Mouse (Mus musculus) MEL (cell line): ENCODE measurements around the gene Gm38392. TPM values are rescaled to one million over a fixed set of nuclear protein-coding genes. Genes with fewer than 3 reads are reported as not detected.

Experiments used
- DNase-seq: peaks from one replicate; pipeline ENCODE4 v3.0.0; 2011; ENCODE audit warnings: low read depth, low spot score
- H3K27ac ChIP-seq: 2 replicates; pipeline ENCODE4 v1.5.1; 2012; ENCODE audit warnings: low read depth, mild to moderate bottlenecking, control low read depth, low read length, moderate library complexity; ENCODE audit not compliant: control insufficient read depth
- H3K27me3 ChIP-seq, 2 experiments: fragments of 150-350 bp in 1 of 2; sonication (generic) in 1 of 2; 2 replicates each; pipeline ENCODE4 v1.6.1; 2012; ENCODE audit warnings: low read length in 2 of 2, mild to moderate bottlenecking in 2 of 2, improper control_type of control experiment in 1 of 2, moderate library complexity in 1 of 2; ENCODE audit not compliant: insufficient read depth in 2 of 2, control insufficient read depth in 1 of 2
- H3K36me3 ChIP-seq, 2 experiments: 2 replicates each; pipeline ENCODE4 v1.6.1; 2012 to 2014; ENCODE audit warnings: low read length in 2 of 2, improper control_type of control experiment in 1 of 2, inconsistent platforms in 1 of 2, mild to moderate bottlenecking in 1 of 2; ENCODE audit not compliant: insufficient read depth in 2 of 2, control insufficient read depth in 1 of 2
- H3K4me1 ChIP-seq, 2 experiments: fragments of 150-350 bp in 1 of 2; sonication (generic) in 1 of 2; 2 replicates each; pipeline ENCODE4 v1.6.1; 2012; ENCODE audit warnings: low read length in 2 of 2, improper control_type of control experiment in 1 of 2, mild to moderate bottlenecking in 1 of 2; ENCODE audit not compliant: insufficient read depth in 2 of 2, control insufficient read depth in 1 of 2
- H3K4me3 ChIP-seq, 2 experiments: fragments of 150-350 bp in 1 of 2; sonication (generic) in 1 of 2; 2 replicates each; pipeline ENCODE4 v1.5.1; 2012; ENCODE audit warnings: low read depth in 2 of 2, low read length in 2 of 2, mild to moderate bottlenecking in 2 of 2, moderate library complexity in 2 of 2, control low read depth in 1 of 2, improper control_type of control experiment in 1 of 2; ENCODE audit not compliant: control insufficient read depth in 1 of 2, insufficient read depth in 1 of 2
- H3K79me2 ChIP-seq: 2 replicates; pipeline ENCODE4 v1.6.1; 2012; ENCODE audit warnings: mild to moderate bottlenecking, low read length, moderate library complexity; ENCODE audit not compliant: control insufficient read depth, poor library complexity, insufficient read depth
- H3K9ac ChIP-seq: 2 replicates; pipeline ENCODE4 v1.6.1; 2012; ENCODE audit warnings: low read depth, mild to moderate bottlenecking, control low read depth, low read length, moderate library complexity; ENCODE audit not compliant: control insufficient read depth, poor library complexity, severe bottlenecking
- H3K9me3 ChIP-seq: fragments of 150-350 bp; sonication (generic); replicated peaks from 2 replicates; pipeline ENCODE4 v1.6.1; 2012; ENCODE audit warnings: mild to moderate bottlenecking, low read length, improper control_type of control experiment, moderate library complexity; ENCODE audit not compliant: insufficient read depth
- CHD1 ChIP-seq: IDR thresholded peaks from 2 replicates; pipeline ENCODE4 v1.6.1; 2012; ENCODE audit warnings: low read depth, mild to moderate bottlenecking, inconsistent platforms, low read length, improper control_type of control experiment
- CHD2 ChIP-seq: IDR thresholded peaks from 2 replicates; pipeline ENCODE4 v1.6.1; 2011; ENCODE audit warnings: low read length, improper control_type of control experiment
- ELF1 ChIP-seq: IDR thresholded peaks from 2 replicates; pipeline ENCODE4 v1.6.1; 2014; ENCODE audit warnings: low read depth, mild to moderate bottlenecking, inconsistent platforms, low read length, improper control_type of control experiment, moderate library complexity
- EP300 ChIP-seq, 2 experiments: IDR thresholded peaks; 2 replicates each; pipeline ENCODE4 v1.6.1; 2011; ENCODE audit warnings: improper control_type of control experiment in 2 of 2, low read length in 2 of 2, low read depth in 1 of 2, mild to moderate bottlenecking in 1 of 2
- GABPA ChIP-seq: IDR thresholded peaks from 2 replicates; pipeline ENCODE4 v1.6.1; 2012; ENCODE audit warnings: low read depth, mild to moderate bottlenecking, inconsistent platforms, low read length, improper control_type of control experiment, moderate library complexity
- GATA1 ChIP-seq: IDR thresholded peaks from 2 replicates; pipeline ENCODE4 v1.6.1; 2011; ENCODE audit warnings: low read depth, low read length, improper control_type of control experiment
- MAFK ChIP-seq: IDR thresholded peaks from 2 replicates; pipeline ENCODE4 v1.6.1; 2011; ENCODE audit warnings: low read depth, mild to moderate bottlenecking, low read length, improper control_type of control experiment, borderline replicate concordance
- MAZ ChIP-seq: IDR thresholded peaks from 2 replicates; pipeline ENCODE4 v1.6.1; 2012; ENCODE audit warnings: low read depth, mild to moderate bottlenecking, inconsistent platforms, low read length, improper control_type of control experiment
- MXI1 ChIP-seq: IDR thresholded peaks from 2 replicates; pipeline ENCODE4 v1.6.1; 2011; ENCODE audit warnings: mild to moderate bottlenecking, low read depth, low read length, improper control_type of control experiment
- MYC ChIP-seq: IDR thresholded peaks from 2 replicates; pipeline ENCODE4 v1.6.1; 2011; ENCODE audit warnings: low read depth, mild to moderate bottlenecking, low read length, improper control_type of control experiment, moderate library complexity
- NRF1 ChIP-seq: IDR thresholded peaks from 2 replicates; pipeline ENCODE4 v1.6.1; 2014; ENCODE audit warnings: low read depth, mild to moderate bottlenecking, inconsistent platforms, low read length, improper control_type of control experiment, moderate library complexity; ENCODE audit not compliant: poor library complexity, insufficient read depth, severe bottlenecking
- POLR2AphosphoS2 ChIP-seq: IDR thresholded peaks from 2 replicates; pipeline ENCODE4 v1.6.1; 2011; ENCODE audit warnings: low read length, improper control_type of control experiment
- SIN3A ChIP-seq: IDR thresholded peaks from 2 replicates; pipeline ENCODE4 v1.6.1; 2012; ENCODE audit warnings: low read length, improper control_type of control experiment, inconsistent platforms
- SMC3 ChIP-seq: IDR thresholded peaks from 2 replicates; pipeline ENCODE4 v1.6.1; 2011; ENCODE audit warnings: low read depth, low read length, improper control_type of control experiment
- TBP ChIP-seq: IDR thresholded peaks from 2 replicates; pipeline ENCODE4 v1.8.0; 2011; ENCODE audit warnings: low read depth, low read length, improper control_type of control experiment
- TCF12 ChIP-seq: IDR thresholded peaks from 2 replicates; pipeline ENCODE4 v1.6.1; 2014; ENCODE audit warnings: low read depth, mild to moderate bottlenecking, inconsistent platforms, low read length, improper control_type of control experiment, moderate library complexity
- UBTF ChIP-seq: IDR thresholded peaks from 2 replicates; pipeline ENCODE4 v1.6.1; 2012; ENCODE audit warnings: low read depth, mild to moderate bottlenecking, inconsistent platforms, low read length, improper control_type of control experiment, moderate library complexity, borderline replicate concordance; ENCODE audit not compliant: insufficient read depth
- USF1 ChIP-seq: IDR thresholded peaks from 2 replicates; pipeline ENCODE4 v1.6.1; 2014; ENCODE audit warnings: low read depth, mild to moderate bottlenecking, inconsistent platforms, low read length, improper control_type of control experiment, moderate library complexity
- USF2 ChIP-seq, 2 experiments: IDR thresholded peaks; 2 replicates each; pipeline ENCODE4 v1.6.1; 2011 to 2012; ENCODE audit warnings: improper control_type of control experiment in 2 of 2, low read length in 2 of 2, borderline replicate concordance in 1 of 2, inconsistent platforms in 1 of 2, low read depth in 1 of 2, mild to moderate bottlenecking in 1 of 2; ENCODE audit not compliant: insufficient read depth in 1 of 2
- ZMIZ1 ChIP-seq: IDR thresholded peaks from 2 replicates; pipeline ENCODE4 v1.6.1; 2012; ENCODE audit warnings: low read depth, mild to moderate bottlenecking, inconsistent platforms, low read length, improper control_type of control experiment, moderate library complexity
- polyA plus RNA-seq, 2 experiments: library from polyadenylated mRNA; stranded (reverse) in 1 of 2; unstranded in 1 of 2; fragments of >175 nt in 1 of 2; fragments of >200 nt in 1 of 2; gene quantifications; 2 replicates each; pipeline versions ENCODE4 v1.2.1 to v1.2.4; 2012; ENCODE audit warnings: low replicate concordance in 2 of 2, low read depth in 1 of 2; ENCODE audit not compliant: insufficient read length in 2 of 2, insufficient read depth in 1 of 2, missing spikeins in 1 of 2
- total RNA-seq: library from RNA; depleted of rRNA; stranded (reverse); fragments of 300-350 nt; gene quantifications from 2 replicates; pipeline ENCODE4 v1.2.3, GENCODE M21; 2012

The Gm38392 gene
- total and polyA plus RNA-seq, 3 experiments, result 0.69 to 0.84 TPM; not detected in 1

GRCm38 (mm10) chr3:88222446-88222845, 64.6 kb downstream of the Gm38392 start:
- no peak overlapping the region for H3K4me3 ChIP-seq
- no peak overlapping the region for H3K9ac ChIP-seq
- no peaks in the 10 kb centered on the region for H3K79me2 ChIP-seq
- H3K36me3 ChIP-seq, result no peaks in the 10 kb centered on the region
- TF ChIP-seq USF1 (no peak), MAZ (no peak), SMC3 (no peak), TCF12 (no peak), CHD2 (no peak), TBP (no peak), CHD1 (no peak), NRF1 (no peak), EP300 (IDR thresholded peaks at IDR 0.05; ENCODE audit: low read depth in 1 of 2, low read length in 2 of 2) (no peak), UBTF (no peak), ZMIZ1 (no peak)
- H3K4me1 ChIP-seq, result no peaks in the 10 kb centered on the region
- no peaks in the 10 kb centered on the region for H3K9me3 ChIP-seq
- peaks cover 2 to 13% of the 10 kb centered on the region in 2 experiments for H3K27me3 ChIP-seq
- no peak for DNase-seq
- no peak overlapping the region for H3K27ac ChIP-seq

GRCm38 (mm10) chr3:88221519-88222390, 65.3 kb downstream of the Gm38392 start:
- TF ChIP-seq SIN3A (no peak), POLR2AphosphoS2 (no peak), ELF1 (no peak), MYC (no peak), CHD2 (no peak), MXI1 (no peak), SMC3 (no peak), MAFK (no peak), GABPA (no peak), GATA1 (no peak), USF2 (IDR thresholded peaks at IDR 0.05; ENCODE audit: borderline replicate concordance in 1 of 2, insufficient read depth in 1 of 2, low read depth in 1 of 2, low read length in 2 of 2) (no peak)
- Histone ChIP-seq H3K9ac (no peak overlapping the region), H3K4me3 (no peak overlapping the region), H3K79me2 (no peaks in the 10 kb centered on the region), H3K27me3 (peaks cover 2 to 13% of the 10 kb centered on the region in 2 experiments), H3K4me1 (no peaks in the 10 kb centered on the region), H3K36me3 (no peaks in the 10 kb centered on the region), H3K27ac (no peak overlapping the region), H3K9me3 (no peaks in the 10 kb centered on the region)
- no peak for DNase-seq
